Mouse (Mus musculus) CH12.LX (cell line): ENCODE data around the gene Tgm4.

Experiments used
- CHD1 ChIP-seq: IDR thresholded peaks from 2 replicates; pipeline ENCODE4 v1.6.1; 2012; ENCODE audit warnings: low read depth, low read length, improper control_type of control experiment, inconsistent platforms
- CHD2 ChIP-seq: IDR thresholded peaks from 2 replicates; pipeline ENCODE4 v1.6.1; 2011; ENCODE audit warnings: low read length, improper control_type of control experiment
- CTCF ChIP-seq, 2 experiments: IDR thresholded peaks in 1 of 2; conservative IDR thresholded peaks in 1 of 2; 2 replicates each; pipeline ENCODE4 v1.5.1; 2011 to 2012; ENCODE audit warnings: low read depth in 2 of 2, low read length in 2 of 2, improper control_type of control experiment in 1 of 2, inconsistent platforms in 1 of 2, mild to moderate bottlenecking in 1 of 2, moderate library complexity in 1 of 2
- ELF1 ChIP-seq: IDR thresholded peaks from 2 replicates; pipeline ENCODE4 v1.6.1; 2014; ENCODE audit warnings: low read depth, mild to moderate bottlenecking, inconsistent platforms, low read length, improper control_type of control experiment
- EP300 ChIP-seq: IDR thresholded peaks from 2 replicates; pipeline ENCODE4 v1.6.1; 2011; ENCODE audit warnings: low read length, improper control_type of control experiment
- ETS1 ChIP-seq: conservative IDR thresholded peaks from 2 replicates; pipeline ENCODE4 v1.6.1; 2012; ENCODE audit warnings: low read depth, mild to moderate bottlenecking, inconsistent platforms, low read length, improper control_type of control experiment, moderate library complexity
- MAFK ChIP-seq: IDR thresholded peaks from 2 replicates; pipeline ENCODE4 v1.6.1; 2011; ENCODE audit warnings: low read length, improper control_type of control experiment; ENCODE audit not compliant: insufficient replicate concordance
- MAX ChIP-seq: IDR thresholded peaks from 2 replicates; pipeline ENCODE4 v1.6.1; 2011; ENCODE audit warnings: low read length, improper control_type of control experiment
- TBP ChIP-seq: conservative IDR thresholded peaks from 2 replicates; pipeline ENCODE4 v1.6.1; 2011; ENCODE audit warnings: low read depth, low read length, improper control_type of control experiment
- USF1 ChIP-seq: IDR thresholded peaks from 2 replicates; pipeline ENCODE4 v1.6.1; 2014; ENCODE audit warnings: low read depth, mild to moderate bottlenecking, inconsistent platforms, low read length, improper control_type of control experiment
- ZMIZ1 ChIP-seq: IDR thresholded peaks from 2 replicates; pipeline ENCODE4 v1.6.1; 2012; ENCODE audit warnings: low read depth, mild to moderate bottlenecking, inconsistent platforms, low read length, improper control_type of control experiment

GRCm38 (mm10) chr9:122999193-122999586 lies 35.3 kb upstream of the Tgm4 start:
- TF ChIP-seq CTCF (conservative IDR thresholded peaks at IDR 0.05 in 1 of 2, IDR thresholded peaks at IDR 0.05 in 1 of 2; ENCODE audit: low read depth in 2 of 2, low read length in 2 of 2) (no peak), MAX (no peak), CHD1 (no peak), USF1 (no peak), ELF1 (no peak), ETS1 (no peak), EP300 (no peak), MAFK (no peak), ZMIZ1 (no peak), CHD2 (no peak), TBP (no peak)
